Mouse (Mus musculus) cerebellum, adult 2 months (tissue): Measurements from ENCODE around the gene Asb3.

ENCODE experiments used
- CTCF ChIP-seq: fragments of 200-500 bp; IDR thresholded peaks from 2 replicates; pipeline ENCODE4 v1.5.1; 2011; ENCODE audit warnings: low read depth, mild to moderate bottlenecking, control low read depth, low read length, moderate library complexity, borderline replicate concordance; ENCODE audit not compliant: insufficient read depth
- POLR2A ChIP-seq: fragments of 200-500 bp; IDR thresholded peaks from 2 replicates; pipeline ENCODE4 v1.6.1; 2011; ENCODE audit warnings: low read length, control low read depth, borderline replicate concordance; ENCODE audit not compliant: insufficient read depth

- TF ChIP-seq POLR2A (peak; percentile 66; the same call in 1 of the 2 replicates), CTCF (no peak)
These were observed at the start of gene Asb3, which contains the start of gene Gpr75 for GRCm38 (mm10) chr11:30885171-30885871.
